Mouse (Mus musculus) MEL (cell line): Measurements from ENCODE around the gene Sf1. TPM values are rescaled to one million over a fixed set of nuclear protein-coding genes. Genes with fewer than 3 reads are reported as not detected.

ENCODE experiments used
- DNase-seq: peaks from one replicate; pipeline ENCODE4 v3.0.0; 2011; ENCODE audit warnings: low read depth, low spot score
- H3K27ac ChIP-seq: 2 replicates; pipeline ENCODE4 v1.5.1; 2012; ENCODE audit warnings: low read depth, mild to moderate bottlenecking, control low read depth, low read length, moderate library complexity; ENCODE audit not compliant: control insufficient read depth
- H3K27me3 ChIP-seq, 2 experiments: fragments of 150-350 bp in 1 of 2; sonication (generic) in 1 of 2; 2 replicates each; pipeline ENCODE4 v1.6.1; 2012; ENCODE audit warnings: low read length in 2 of 2, mild to moderate bottlenecking in 2 of 2, improper control_type of control experiment in 1 of 2, moderate library complexity in 1 of 2; ENCODE audit not compliant: insufficient read depth in 2 of 2, control insufficient read depth in 1 of 2
- H3K36me3 ChIP-seq, 2 experiments: 2 replicates each; pipeline ENCODE4 v1.6.1; 2012 to 2014; ENCODE audit warnings: low read length in 2 of 2, improper control_type of control experiment in 1 of 2, inconsistent platforms in 1 of 2, mild to moderate bottlenecking in 1 of 2; ENCODE audit not compliant: insufficient read depth in 2 of 2, control insufficient read depth in 1 of 2
- H3K4me1 ChIP-seq, 2 experiments: fragments of 150-350 bp in 1 of 2; sonication (generic) in 1 of 2; 2 replicates each; pipeline ENCODE4 v1.6.1; 2012; ENCODE audit warnings: low read length in 2 of 2, improper control_type of control experiment in 1 of 2, mild to moderate bottlenecking in 1 of 2; ENCODE audit not compliant: insufficient read depth in 2 of 2, control insufficient read depth in 1 of 2
- H3K4me3 ChIP-seq, 2 experiments: fragments of 150-350 bp in 1 of 2; sonication (generic) in 1 of 2; 2 replicates each; pipeline ENCODE4 v1.5.1; 2012; ENCODE audit warnings: low read depth in 2 of 2, low read length in 2 of 2, mild to moderate bottlenecking in 2 of 2, moderate library complexity in 2 of 2, control low read depth in 1 of 2, improper control_type of control experiment in 1 of 2; ENCODE audit not compliant: control insufficient read depth in 1 of 2, insufficient read depth in 1 of 2
- H3K79me2 ChIP-seq: 2 replicates; pipeline ENCODE4 v1.6.1; 2012; ENCODE audit warnings: mild to moderate bottlenecking, low read length, moderate library complexity; ENCODE audit not compliant: control insufficient read depth, poor library complexity, insufficient read depth
- H3K9ac ChIP-seq: 2 replicates; pipeline ENCODE4 v1.6.1; 2012; ENCODE audit warnings: low read depth, mild to moderate bottlenecking, control low read depth, low read length, moderate library complexity; ENCODE audit not compliant: control insufficient read depth, poor library complexity, severe bottlenecking
- H3K9me3 ChIP-seq: fragments of 150-350 bp; sonication (generic); replicated peaks from 2 replicates; pipeline ENCODE4 v1.6.1; 2012; ENCODE audit warnings: mild to moderate bottlenecking, low read length, improper control_type of control experiment, moderate library complexity; ENCODE audit not compliant: insufficient read depth
- CTCF ChIP-seq, 3 experiments: IDR thresholded peaks in 2 of 3; conservative IDR thresholded peaks in 1 of 3; 2 replicates each; pipeline ENCODE4 v1.5.1; 2011 to 2012; ENCODE audit warnings: low read length in 3 of 3, low read depth in 2 of 3, mild to moderate bottlenecking in 2 of 3, improper control_type of control experiment in 1 of 3, inconsistent platforms in 1 of 3, mixed read lengths in 1 of 3, moderate library complexity in 1 of 3; ENCODE audit not compliant: control insufficient read depth in 1 of 3, insufficient read depth in 1 of 3, poor library complexity in 1 of 3, severe bottlenecking in 1 of 3
- EP300 ChIP-seq, 2 experiments: IDR thresholded peaks; 2 replicates each; pipeline ENCODE4 v1.6.1; 2011; ENCODE audit warnings: improper control_type of control experiment in 2 of 2, low read length in 2 of 2, low read depth in 1 of 2, mild to moderate bottlenecking in 1 of 2
- GABPA ChIP-seq: IDR thresholded peaks from 2 replicates; pipeline ENCODE4 v1.6.1; 2012; ENCODE audit warnings: low read depth, mild to moderate bottlenecking, inconsistent platforms, low read length, improper control_type of control experiment, moderate library complexity
- GATA1 ChIP-seq: IDR thresholded peaks from 2 replicates; pipeline ENCODE4 v1.6.1; 2011; ENCODE audit warnings: low read depth, low read length, improper control_type of control experiment
- MAZ ChIP-seq: IDR thresholded peaks from 2 replicates; pipeline ENCODE4 v1.6.1; 2012; ENCODE audit warnings: low read depth, mild to moderate bottlenecking, inconsistent platforms, low read length, improper control_type of control experiment
- MXI1 ChIP-seq: IDR thresholded peaks from 2 replicates; pipeline ENCODE4 v1.6.1; 2011; ENCODE audit warnings: mild to moderate bottlenecking, low read depth, low read length, improper control_type of control experiment
- MYC ChIP-seq: IDR thresholded peaks from 2 replicates; pipeline ENCODE4 v1.6.1; 2011; ENCODE audit warnings: low read depth, mild to moderate bottlenecking, low read length, improper control_type of control experiment, moderate library complexity
- NELFE ChIP-seq: IDR thresholded peaks from 2 replicates; pipeline ENCODE4 v1.6.1; 2011; ENCODE audit warnings: low read depth, low read length, improper control_type of control experiment
- NRF1 ChIP-seq: IDR thresholded peaks from 2 replicates; pipeline ENCODE4 v1.6.1; 2014; ENCODE audit warnings: low read depth, mild to moderate bottlenecking, inconsistent platforms, low read length, improper control_type of control experiment, moderate library complexity; ENCODE audit not compliant: poor library complexity, insufficient read depth, severe bottlenecking
- POLR2A ChIP-seq, 2 experiments: IDR thresholded peaks; 2 replicates each; pipeline ENCODE4 v1.6.1; 2011 to 2012; ENCODE audit warnings: low read length in 2 of 2, mild to moderate bottlenecking in 2 of 2, control low read depth in 1 of 2, improper control_type of control experiment in 1 of 2, low read depth in 1 of 2, moderate library complexity in 1 of 2; ENCODE audit not compliant: control insufficient read depth in 1 of 2, insufficient read depth in 1 of 2, poor library complexity in 1 of 2
- POLR2AphosphoS5 ChIP-seq: IDR thresholded peaks from 2 replicates; pipeline ENCODE4 v1.6.1; 2012; ENCODE audit warnings: low read depth, borderline replicate concordance, mild to moderate bottlenecking, inconsistent platforms, low read length, moderate library complexity, mixed read lengths
- SIN3A ChIP-seq: IDR thresholded peaks from 2 replicates; pipeline ENCODE4 v1.6.1; 2012; ENCODE audit warnings: low read length, improper control_type of control experiment, inconsistent platforms
- TAL1 ChIP-seq: IDR thresholded peaks from 2 replicates; pipeline ENCODE4 v1.6.1; 2012; ENCODE audit warnings: mild to moderate bottlenecking, inconsistent platforms, low read length, moderate library complexity, mixed read lengths
- TCF12 ChIP-seq: IDR thresholded peaks from 2 replicates; pipeline ENCODE4 v1.6.1; 2014; ENCODE audit warnings: low read depth, mild to moderate bottlenecking, inconsistent platforms, low read length, improper control_type of control experiment, moderate library complexity
- UBTF ChIP-seq: IDR thresholded peaks from 2 replicates; pipeline ENCODE4 v1.6.1; 2012; ENCODE audit warnings: low read depth, mild to moderate bottlenecking, inconsistent platforms, low read length, improper control_type of control experiment, moderate library complexity, borderline replicate concordance; ENCODE audit not compliant: insufficient read depth
- USF1 ChIP-seq: IDR thresholded peaks from 2 replicates; pipeline ENCODE4 v1.6.1; 2014; ENCODE audit warnings: low read depth, mild to moderate bottlenecking, inconsistent platforms, low read length, improper control_type of control experiment, moderate library complexity
- USF2 ChIP-seq, 2 experiments: IDR thresholded peaks; 2 replicates each; pipeline ENCODE4 v1.6.1; 2011 to 2012; ENCODE audit warnings: improper control_type of control experiment in 2 of 2, low read length in 2 of 2, borderline replicate concordance in 1 of 2, inconsistent platforms in 1 of 2, low read depth in 1 of 2, mild to moderate bottlenecking in 1 of 2; ENCODE audit not compliant: insufficient read depth in 1 of 2
- polyA plus RNA-seq, 2 experiments: library from polyadenylated mRNA; stranded (reverse) in 1 of 2; unstranded in 1 of 2; fragments of >175 nt in 1 of 2; fragments of >200 nt in 1 of 2; gene quantifications; 2 replicates each; pipeline versions ENCODE4 v1.2.1 to v1.2.4; 2012; ENCODE audit warnings: low replicate concordance in 2 of 2, low read depth in 1 of 2; ENCODE audit not compliant: insufficient read length in 2 of 2, insufficient read depth in 1 of 2, missing spikeins in 1 of 2
- total RNA-seq: library from RNA; depleted of rRNA; stranded (reverse); fragments of 300-350 nt; gene quantifications from 2 replicates; pipeline ENCODE4 v1.2.3, GENCODE M21; 2012

The Sf1 gene
- total and polyA plus RNA-seq, 3 experiments, result 65.7 to 245 (median 211) TPM

DNA sequence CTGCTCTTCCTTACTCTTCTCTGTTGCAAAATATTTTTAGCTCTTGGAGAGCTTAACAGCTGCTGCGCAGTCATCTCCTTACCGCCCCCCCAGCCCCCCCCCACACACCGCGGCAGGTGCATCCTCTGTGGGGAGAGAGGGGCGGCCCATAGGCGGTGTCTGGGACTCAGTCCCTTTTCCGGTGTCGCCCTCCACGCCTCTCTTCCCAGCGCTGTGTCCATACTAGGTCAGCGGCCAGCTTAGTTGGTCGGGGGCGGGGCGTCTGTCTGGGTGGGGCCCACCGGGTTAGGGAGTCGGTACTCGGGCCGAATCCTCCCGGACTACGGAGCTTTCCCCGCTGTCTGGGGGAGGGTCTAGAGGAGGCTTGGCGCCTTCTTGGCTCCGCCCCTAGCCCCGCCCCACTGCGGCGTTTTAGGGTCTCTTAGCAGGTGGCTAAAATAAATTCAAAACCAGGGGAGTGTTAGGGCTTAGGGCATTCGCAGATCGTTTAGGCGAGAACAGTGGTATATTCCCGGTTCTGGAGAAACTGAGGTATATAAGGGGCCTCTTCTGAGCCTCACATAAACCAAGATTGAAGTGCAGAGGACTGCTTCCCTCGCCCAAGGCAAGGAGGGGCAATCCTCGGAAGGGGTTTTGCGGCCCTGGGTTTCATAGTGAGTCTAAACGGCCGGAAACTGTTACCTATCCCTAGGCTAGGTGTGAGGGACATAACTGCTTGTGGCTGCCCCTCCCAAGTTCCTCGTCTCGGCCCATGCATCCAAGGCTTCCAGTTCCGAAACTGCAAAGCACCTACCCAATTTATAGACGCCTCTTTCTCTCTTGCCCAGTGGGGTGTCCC, 35.2 kb downstream of the Sf1 start:
- Histone ChIP-seq H3K27ac (peak overlapping the region; percentile 67), H3K79me2 (peaks cover 2% of the 10 kb centered on the region; the same call in 1 of the 2 replicates), H3K36me3 (peaks cover 0 to 4% of the 10 kb centered on the region in 2 experiments; a peak in 2 of 4 replicates), H3K4me1 (peaks cover 0 to 22% of the 10 kb centered on the region in 2 experiments; a peak in 3 of 4 replicates), H3K4me3 (peak overlapping the region; percentile 56 to 89), H3K9ac (peak overlapping the region; percentile 75), H3K27me3 (no peaks in the 10 kb centered on the region), H3K9me3 (no peaks in the 10 kb centered on the region)
- no peak for DNase-seq
- TF ChIP-seq MYC (no peak), TAL1 (no peak), USF1 (no peak), NRF1 (no peak), MAZ (0 out of 2 replicates have a peak, but pooled peaks have one; percentile 37)

DNA sequence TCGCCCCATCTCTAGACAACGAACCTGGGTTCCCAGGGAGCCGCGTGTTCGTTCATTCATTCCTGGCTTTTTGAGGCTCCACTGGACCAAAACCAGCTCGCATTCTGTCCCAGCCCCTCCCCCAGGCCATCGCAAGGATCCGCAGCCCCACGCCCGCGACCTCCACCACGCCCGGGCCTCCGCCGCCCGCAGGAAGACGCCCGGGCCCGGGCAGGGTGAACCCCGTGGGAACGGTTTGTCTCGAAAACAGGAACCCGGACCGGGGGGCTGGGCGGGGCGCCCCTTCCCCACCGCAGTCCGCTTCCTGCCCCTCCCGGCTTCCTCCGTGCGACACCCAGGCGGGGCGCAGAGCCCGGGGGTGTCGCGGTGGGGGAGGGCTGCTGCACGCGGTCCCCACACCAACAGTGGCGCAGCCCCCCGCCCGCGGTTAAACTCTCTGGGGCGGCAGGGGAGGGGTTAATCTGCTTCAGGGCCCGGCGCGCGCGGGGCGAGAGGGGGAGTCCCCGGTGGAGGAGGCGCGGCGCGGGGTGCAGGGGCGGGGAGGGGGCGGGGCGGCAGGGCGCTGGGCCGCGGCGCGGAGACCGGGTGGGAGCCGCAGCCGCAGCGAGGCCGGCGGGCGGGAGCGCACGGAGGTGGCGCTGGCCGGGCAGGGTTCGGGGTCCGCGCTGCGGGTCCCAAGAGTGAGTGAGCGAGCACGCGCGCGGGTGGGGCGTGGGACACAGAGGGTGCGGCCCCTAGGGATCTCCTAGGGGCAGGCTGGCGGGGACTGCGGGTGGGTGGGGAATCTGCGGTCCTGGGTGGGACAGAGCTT, 36.0 kb downstream of the Sf1 start, which contains the start of gene Rasgrp2:
Gene Rasgrp2, plus strand, starts transcription at position 56 of the 811 bp plus-strand sequence.
- TF ChIP-seq NELFE (peak; percentile 34; the same call in 1 of the 2 replicates), UBTF (peak; percentile 72; the same call in 1 of the 2 replicates), NRF1 (0 out of 2 replicates have a peak, but pooled peaks have one; percentile 3), MYC (no peak), MXI1 (peak; percentile 32; the same call in 1 of the 2 replicates), EP300 (IDR thresholded peaks at IDR 0.05; ENCODE audit: low read depth in 1 of 2, low read length in 2 of 2) (0 out of 4 replicates have a peak, but pooled peaks of 1 of the 2 experiments have one; percentile 10), SIN3A (peak; percentile 22; the same call in 1 of the 2 replicates), GATA1 (no peak), CTCF (IDR thresholded peaks at IDR 0.05 in 2 of 3, conservative IDR thresholded peaks at IDR 0.05 in 1 of 3; ENCODE audit: control insufficient read depth in 1 of 3, insufficient read depth in 1 of 3, low read depth in 2 of 3, low read length in 3 of 3, poor library complexity in 1 of 3, severe bottlenecking in 1 of 3) (no peak), USF2 (IDR thresholded peaks at IDR 0.05; ENCODE audit: borderline replicate concordance in 1 of 2, insufficient read depth in 1 of 2, low read depth in 1 of 2, low read length in 2 of 2) (no peak), TCF12 (peak; percentile 22; the same call in 1 of the 2 replicates), POLR2A (IDR thresholded peaks at IDR 0.05; ENCODE audit: control insufficient read depth in 1 of 2, insufficient read depth in 1 of 2, low read depth in 1 of 2, low read length in 2 of 2, poor library complexity in 1 of 2) (0 out of 4 replicates have a peak, but pooled peaks of 1 of the 2 experiments have one; percentile 30), GABPA (no peak), POLR2AphosphoS5 (no peak), MAZ (peak; percentile 90)
- H3K4me1 ChIP-seq, result peaks cover 0 to 22% of the 10 kb centered on the region in 2 experiments; a peak in 3 of 4 replicates
- peaks cover 2% of the 10 kb centered on the region; the same call in 1 of the 2 replicates for H3K79me2 ChIP-seq
- H3K9me3 ChIP-seq, result no peaks in the 10 kb centered on the region
- H3K27me3 ChIP-seq, result no peaks in the 10 kb centered on the region
- H3K36me3 ChIP-seq, result peaks cover 0 to 4% of the 10 kb centered on the region in 2 experiments; a peak in 2 of 4 replicates
- peak within 1 kb of the TSS; percentile 56 to 89 for H3K4me3 ChIP-seq
- peak within 1 kb of the TSS; percentile 75 for H3K9ac ChIP-seq
- peak; percentile 72 for DNase-seq
- peak within 1 kb of the TSS; percentile 67 for H3K27ac ChIP-seq
